Mouse (Mus musculus) midbrain, postnatal 0 days (tissue): ENCODE measurements around the gene Zdhhc5. TPM values are rescaled to one million over a fixed set of nuclear protein-coding genes. Genes with fewer than 3 reads are reported as not detected.

Experiments
- ATAC-seq: fragments of 200-750 bp; cut with Nextera tagmentation; 2 replicates; pipeline ENCODE4 v1.8.0; 2017; ENCODE audit warnings: moderate number of reproducible peaks, mild to moderate bottlenecking, moderate TSS enrichment, moderate library complexity; ENCODE audit not compliant: low FRiP score
- DNase-seq: peaks from one replicate; pipeline ENCODE4 v3.0.0-alpha.2; 2015; ENCODE audit warnings: low spot score
- H3K27ac ChIP-seq: fragments of 300-500 bp; sonication (generic); 2 replicates; pipeline ENCODE4 v1.5.1; 2014; ENCODE audit warnings: low read depth, mild to moderate bottlenecking, low read length, mixed read lengths
- H3K27me3 ChIP-seq: fragments of 300-500 bp; sonication (generic); 2 replicates; pipeline ENCODE4 v1.6.1; 2014; ENCODE audit warnings: low read length, control low read depth, mixed read lengths; ENCODE audit not compliant: insufficient read depth
- H3K36me3 ChIP-seq: fragments of 300-500 bp; sonication (generic); 2 replicates; pipeline ENCODE4 v1.6.1; 2014; ENCODE audit warnings: low read length, control low read depth, mixed read lengths; ENCODE audit not compliant: insufficient read depth
- H3K4me1 ChIP-seq: fragments of 300-500 bp; sonication (generic); 2 replicates; pipeline ENCODE4 v1.6.1; 2014; ENCODE audit warnings: mild to moderate bottlenecking, control low read depth, antibody characterized with exemption, low read length, mixed read lengths; ENCODE audit not compliant: insufficient read depth
- H3K4me2 ChIP-seq: fragments of 300-500 bp; sonication (generic); 2 replicates; pipeline ENCODE4 v1.6.1; 2014; ENCODE audit warnings: low read depth, mild to moderate bottlenecking, low read length, mixed read lengths; ENCODE audit not compliant: poor library complexity, severe bottlenecking
- H3K4me3 ChIP-seq: fragments of 300-500 bp; sonication (generic); 2 replicates; pipeline ENCODE4 v1.5.1; 2014; ENCODE audit warnings: low read depth, mild to moderate bottlenecking, low read length, moderate library complexity
- H3K9ac ChIP-seq: fragments of 300-500 bp; sonication (generic); replicated peaks from 2 replicates; pipeline ENCODE4 v1.6.1; 2014; ENCODE audit warnings: mild to moderate bottlenecking, low read length, moderate library complexity, mixed read lengths; ENCODE audit not compliant: poor library complexity, severe bottlenecking
- H3K9me3 ChIP-seq: fragments of 300-500 bp; sonication (generic); 2 replicates; pipeline ENCODE4 v1.6.1; 2016; ENCODE audit warnings: low read length, control low read depth
- CTCF ChIP-seq: IDR thresholded peaks from 2 replicates; pipeline ENCODE4 v1.5.1; 2016; ENCODE audit warnings: antibody characterized with exemption, mild to moderate bottlenecking
- WGBS: fragments of 180-500 bp; shearing (Covaris S2); extraction: QIAGEN DNeasy Blood & Tissue Kit; methylation state at CpG from one replicate; pipeline ENCODE4 v1.1.7; 2014; 5-methylcytosine and 5-hydroxymethylcytosine counted together
- polyA plus RNA-seq: library from polyadenylated mRNA; unstranded; fragments of >200 nt; fragmentation: Nextera tagmentation; extraction: Ambion mirVana; gene quantifications from 2 replicates; pipeline ENCODE4 v1.2.1, GENCODE M21; 2015
- total RNA-seq: library from RNA; depleted of rRNA; stranded (reverse); fragments of >200 nt; gene quantifications from 2 replicates; pipeline ENCODE4 v1.2.3, GENCODE M21; 2014

The Zdhhc5 gene
- total and polyA plus RNA-seq, 2 experiments from 2014 or later, result 17.9 to 39.0 TPM

DNA sequence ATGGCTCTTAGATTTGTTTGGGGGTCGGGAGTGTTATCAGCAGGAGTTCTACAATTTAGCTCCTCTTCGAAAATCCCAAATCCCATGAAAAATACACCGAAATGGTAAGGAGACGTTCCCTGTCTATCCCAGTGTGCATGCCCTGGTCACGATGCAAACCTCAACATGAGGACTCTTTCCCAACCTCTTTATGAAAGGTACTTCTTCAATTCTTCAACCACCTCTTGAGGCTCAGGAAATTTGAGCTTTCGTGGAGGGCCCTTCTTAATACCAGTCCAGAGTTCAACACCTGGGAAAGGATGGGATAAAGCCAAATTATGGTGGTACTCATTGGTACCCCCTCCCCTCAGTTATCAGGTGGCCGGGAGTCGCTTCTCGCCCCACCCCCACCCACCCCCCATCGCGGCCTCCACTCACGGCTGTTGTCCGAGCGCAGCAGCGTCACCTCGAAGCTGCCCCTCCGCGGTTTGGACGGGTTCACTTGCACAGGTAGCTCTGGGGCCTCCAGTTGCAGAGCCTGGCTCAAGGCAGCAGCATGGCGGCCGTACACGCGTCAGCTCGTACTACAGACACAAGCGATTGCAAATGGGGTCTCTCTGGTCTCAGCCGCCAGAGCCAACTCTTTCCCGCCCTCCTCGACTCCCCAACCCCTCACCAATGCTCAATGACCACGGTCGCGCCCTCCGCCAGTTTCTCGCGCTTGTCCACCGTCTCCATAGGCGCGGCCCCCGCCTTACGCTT lies 45.0 kb downstream of the Zdhhc5 start:
- WGBS, result 3% methylated on average over 38 of the region's 39 CpGs
- Histone ChIP-seq H3K27me3 (no peaks in the 10 kb centered on the region), H3K4me3 (peak overlapping the region; percentile 77), H3K36me3 (peaks cover 18% of the 10 kb centered on the region), H3K4me1 (no peaks in the 10 kb centered on the region), H3K9me3 (no peaks in the 10 kb centered on the region), H3K4me2 (peak overlapping the region; percentile 61), H3K9ac (peak overlapping the region; percentile 84), H3K27ac (peak overlapping the region; percentile 89)
- DNase-seq (peak; percentile 55), ATAC-seq (peak; percentile 76)
- no peak for TF ChIP-seq CTCF

DNA sequence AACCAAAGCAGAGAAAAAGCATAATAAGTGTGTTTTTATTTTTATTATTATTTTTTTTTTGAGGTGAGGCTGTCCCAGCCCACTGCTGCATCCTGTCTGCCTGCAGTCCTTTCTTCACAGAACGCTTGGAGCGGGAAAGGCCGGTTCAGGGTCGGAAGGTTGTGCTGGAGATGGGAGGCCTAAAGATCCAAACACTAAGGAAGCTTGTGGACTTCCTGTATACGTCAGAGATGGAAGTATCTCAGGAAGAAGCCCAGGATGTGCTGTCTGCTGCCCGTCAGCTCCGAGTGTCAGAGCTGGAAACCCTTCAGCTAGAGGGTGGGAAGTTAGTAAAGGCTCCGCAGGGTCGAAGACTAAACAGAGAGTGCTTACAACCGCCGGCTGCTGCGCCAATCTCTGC lies 48.9 kb downstream of the Zdhhc5 start:
- H3K36me3 ChIP-seq, result no peaks in the 10 kb centered on the region
- no peaks in the 10 kb centered on the region for H3K27me3 ChIP-seq
- no peaks in the 10 kb centered on the region for H3K4me1 ChIP-seq
- H3K4me3 ChIP-seq, result no peak overlapping the region
- H3K27ac ChIP-seq, result no peak overlapping the region
- H3K9ac ChIP-seq, result no peak overlapping the region
- H3K9me3 ChIP-seq, result no peaks in the 10 kb centered on the region
- H3K4me2 ChIP-seq, result no peak overlapping the region
- WGBS, result 70% methylated on average over 12 of the region's 12 CpGs
- ATAC-seq (no peak), DNase-seq (no peak)
- no peak for TF ChIP-seq CTCF

DNA sequence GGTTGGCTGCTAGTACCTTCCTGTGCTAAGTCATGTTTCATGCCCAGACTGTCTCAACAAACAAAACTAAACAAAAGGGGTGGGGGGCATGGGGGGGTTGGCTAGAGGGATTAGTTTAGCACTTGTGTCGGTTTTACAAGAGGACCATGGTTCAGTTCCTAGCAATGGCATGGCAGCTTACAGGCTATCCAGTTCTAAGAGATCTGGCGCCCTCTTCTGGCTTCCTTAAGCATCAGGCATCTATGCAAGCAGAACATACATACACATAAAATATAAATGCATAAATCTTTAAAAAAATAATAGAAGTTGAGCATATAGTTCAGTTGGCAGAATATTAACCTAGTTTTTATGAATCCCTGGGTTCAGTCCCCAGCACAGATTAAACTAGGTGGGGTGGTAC lies 52.1 kb downstream of the Zdhhc5 start:
- ATAC-seq (no peak), DNase-seq (peak; percentile 47)
- H3K36me3 ChIP-seq, result no peaks in the 10 kb centered on the region
- peak; percentile 65 for TF ChIP-seq CTCF
- no peaks in the 10 kb centered on the region for H3K9me3 ChIP-seq
- no peak overlapping the region for H3K9ac ChIP-seq
- H3K4me1 ChIP-seq, result no peaks in the 10 kb centered on the region
- H3K27ac ChIP-seq, result no peak overlapping the region
- H3K4me2 ChIP-seq, result no peak overlapping the region
- no peaks in the 10 kb centered on the region for H3K27me3 ChIP-seq
- WGBS, result 15% methylated on average over 2 of the region's 2 CpGs
- no peak overlapping the region for H3K4me3 ChIP-seq

DNA sequence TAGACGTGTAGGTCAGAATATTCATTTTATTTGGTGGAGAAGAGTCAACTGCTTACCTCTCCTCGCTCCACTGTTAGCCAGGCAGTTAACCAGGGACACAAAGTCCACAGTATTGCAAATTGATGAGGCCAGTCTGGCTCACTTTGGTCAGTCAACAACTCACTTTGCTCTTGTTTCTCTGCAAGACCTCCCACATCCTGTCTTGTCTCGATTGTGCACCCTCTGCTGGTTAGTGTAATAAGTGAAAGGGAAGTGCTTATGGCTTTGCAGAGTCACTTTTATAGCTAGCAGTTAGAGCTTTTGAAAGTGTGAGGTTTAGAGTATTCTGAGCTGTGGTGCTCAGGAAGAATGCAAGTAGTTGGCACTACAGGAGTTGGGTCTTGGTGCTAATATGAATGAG lies 54.7 kb downstream of the Zdhhc5 start:
- 70% methylated on average over 3 of the region's 3 CpGs for WGBS

DNA sequence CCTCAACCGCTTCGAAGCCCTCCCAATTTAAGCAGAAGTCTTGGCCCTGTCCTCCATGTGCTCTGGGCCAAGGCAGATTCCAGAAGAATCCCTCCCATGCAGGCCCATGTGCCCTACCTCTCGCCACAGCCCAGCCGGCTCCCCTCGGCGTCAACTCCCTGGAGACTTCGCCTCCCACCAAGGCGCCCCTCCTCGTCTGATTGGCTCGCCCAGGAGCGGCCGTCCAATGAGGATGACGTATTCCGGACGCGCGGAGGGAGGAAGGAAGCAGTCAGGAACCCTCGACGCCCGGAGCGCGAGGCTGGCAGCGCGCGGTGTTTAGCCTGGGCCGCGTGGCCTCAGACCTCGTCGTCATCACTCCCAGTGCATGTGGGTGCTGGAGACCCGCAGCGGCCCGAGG lies 56.2 kb downstream of the Zdhhc5 start, which contains the start of gene Btbd18:
Gene Btbd18 (plus strand): TSS at position 274 of the 400 bp plus-strand sequence.
- DNase-seq (no peak), ATAC-seq (no peak)
- H3K9me3 ChIP-seq, result no peaks in the 10 kb centered on the region
- H3K27me3 ChIP-seq, result no peaks in the 10 kb centered on the region
- H3K27ac ChIP-seq, result no peak within 1 kb of the TSS
- no peaks in the 10 kb centered on the region for H3K4me1 ChIP-seq
- WGBS, result 94% methylated on average over 32 of the region's 32 CpGs
- no peak within 1 kb of the TSS for H3K4me2 ChIP-seq
- no peak within 1 kb of the TSS for H3K9ac ChIP-seq
- no peak for TF ChIP-seq CTCF
- no peaks in the 10 kb centered on the region for H3K36me3 ChIP-seq
- H3K4me3 ChIP-seq, result no peak within 1 kb of the TSS

More for the DNA sequence above, 54.7 kb downstream of the Zdhhc5 start:
- Histone ChIP-seq H3K4me1 (no peaks in the 10 kb centered on the region), H3K36me3 (no peaks in the 10 kb centered on the region), H3K27ac (no peak overlapping the region), H3K9me3 (no peaks in the 10 kb centered on the region), H3K4me3 (no peak overlapping the region), H3K4me2 (no peak overlapping the region), H3K9ac (no peak overlapping the region), H3K27me3 (no peaks in the 10 kb centered on the region)
- DNase-seq (peak; percentile 45), ATAC-seq (no peak)
- TF ChIP-seq CTCF, result peak; percentile 67

DNA sequence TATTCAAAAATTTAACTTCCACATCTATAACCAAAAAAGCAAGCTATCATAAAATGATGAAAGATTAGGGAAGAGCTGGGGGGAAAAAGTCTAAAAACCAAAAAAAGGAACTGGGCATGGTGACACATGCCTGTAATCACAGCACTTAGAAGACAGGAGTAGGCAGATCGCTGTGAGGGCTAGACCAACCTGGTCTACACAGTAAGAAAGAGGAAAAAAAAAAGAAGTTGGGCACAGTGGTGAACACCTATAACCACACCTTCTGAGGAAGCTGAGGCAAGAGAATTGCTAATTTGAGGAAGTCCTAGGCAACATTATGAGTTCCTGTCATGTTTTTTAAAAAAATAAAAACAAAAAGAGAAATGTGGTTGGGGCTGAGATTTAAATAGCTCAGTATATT lies 59.1 kb downstream of the Zdhhc5 start:
- no peaks in the 10 kb centered on the region for H3K9me3 ChIP-seq
- TF ChIP-seq CTCF, result no peak
- no peaks in the 10 kb centered on the region for H3K4me1 ChIP-seq
- DNase-seq (no peak), ATAC-seq (no peak)
- no peak overlapping the region for H3K4me3 ChIP-seq
- H3K9ac ChIP-seq, result no peak overlapping the region
- no peaks in the 10 kb centered on the region for H3K36me3 ChIP-seq
- H3K27ac ChIP-seq, result no peak overlapping the region
- H3K27me3 ChIP-seq, result no peaks in the 10 kb centered on the region
- no peak overlapping the region for H3K4me2 ChIP-seq
- 76% methylated on average over 1 of the region's 1 CpGs for WGBS
